Mouse (Mus musculus): ENCODE results near the gene Exosc10. TPM values are rescaled to one million over a fixed set of nuclear protein-coding genes. Genes with fewer than 3 reads are reported as not detected.

Gene Exosc10
- polyA plus RNA-seq (2017; shearing (Covaris generic)) = 91.6 TPM

DNA sequence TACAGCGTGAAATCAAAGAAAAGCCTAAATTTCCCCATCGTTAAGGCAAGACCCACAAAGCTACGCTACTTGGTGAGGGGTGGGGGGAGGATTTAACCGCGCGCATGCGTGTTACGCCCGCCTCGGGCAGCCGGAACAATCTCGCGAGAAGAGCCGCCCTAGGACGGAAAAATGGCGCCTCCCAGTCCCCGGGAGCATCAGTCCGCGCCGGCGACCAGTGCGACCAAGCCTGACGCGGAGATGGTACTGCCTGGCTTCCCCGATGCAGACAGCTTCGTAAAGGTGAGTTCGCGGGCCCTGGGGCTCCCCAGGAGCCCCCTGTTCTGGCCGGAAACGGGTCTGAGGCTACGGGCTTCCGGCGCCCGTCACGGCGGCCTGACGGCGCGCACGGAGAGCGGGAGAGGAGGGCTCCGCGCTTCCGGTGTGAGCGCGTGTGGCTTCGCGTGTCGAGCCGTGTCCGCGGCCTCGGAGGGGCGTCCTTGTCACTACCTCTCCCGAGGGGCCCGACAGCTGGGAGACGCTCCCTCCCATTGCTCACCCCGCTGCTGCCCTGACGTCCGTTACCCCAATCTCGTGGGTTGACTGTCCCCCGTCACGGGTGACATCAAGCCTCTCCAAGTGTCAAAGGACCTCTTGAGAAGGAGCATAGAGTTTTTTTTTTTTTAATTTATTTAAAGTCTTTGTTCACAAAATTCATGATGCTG is at the start of gene Exosc10:
Exosc10 (plus strand) TSS at position 133 of the 704 bp plus-strand sequence.

DNA sequence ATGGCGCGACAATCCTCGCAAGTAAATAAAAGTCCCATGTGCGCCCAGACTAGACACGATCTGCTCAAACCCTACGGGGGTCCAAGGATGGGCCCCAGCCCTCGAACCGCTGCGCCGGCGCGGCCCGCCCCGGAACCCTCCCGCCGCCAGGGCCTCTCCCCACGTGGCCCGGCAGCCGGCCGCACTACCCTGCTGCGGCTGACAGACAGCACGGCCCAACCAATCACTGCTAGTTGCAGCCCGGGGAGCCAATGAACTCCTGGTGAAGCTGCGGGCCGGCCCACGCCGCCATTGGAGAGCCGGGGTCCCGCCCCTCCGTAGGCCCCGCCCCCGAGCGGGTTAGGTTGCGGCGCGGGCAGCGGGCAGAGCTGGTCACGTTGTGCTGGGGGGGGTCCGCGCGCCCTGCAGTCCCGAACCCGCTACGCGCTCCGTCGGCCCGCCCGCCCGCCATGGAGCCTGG is 33.0 kb downstream of the Exosc10 start, which contains the start of gene Srm:
Srm (plus strand) TSS at position 333 of the 460 bp plus-strand sequence.

DNA sequence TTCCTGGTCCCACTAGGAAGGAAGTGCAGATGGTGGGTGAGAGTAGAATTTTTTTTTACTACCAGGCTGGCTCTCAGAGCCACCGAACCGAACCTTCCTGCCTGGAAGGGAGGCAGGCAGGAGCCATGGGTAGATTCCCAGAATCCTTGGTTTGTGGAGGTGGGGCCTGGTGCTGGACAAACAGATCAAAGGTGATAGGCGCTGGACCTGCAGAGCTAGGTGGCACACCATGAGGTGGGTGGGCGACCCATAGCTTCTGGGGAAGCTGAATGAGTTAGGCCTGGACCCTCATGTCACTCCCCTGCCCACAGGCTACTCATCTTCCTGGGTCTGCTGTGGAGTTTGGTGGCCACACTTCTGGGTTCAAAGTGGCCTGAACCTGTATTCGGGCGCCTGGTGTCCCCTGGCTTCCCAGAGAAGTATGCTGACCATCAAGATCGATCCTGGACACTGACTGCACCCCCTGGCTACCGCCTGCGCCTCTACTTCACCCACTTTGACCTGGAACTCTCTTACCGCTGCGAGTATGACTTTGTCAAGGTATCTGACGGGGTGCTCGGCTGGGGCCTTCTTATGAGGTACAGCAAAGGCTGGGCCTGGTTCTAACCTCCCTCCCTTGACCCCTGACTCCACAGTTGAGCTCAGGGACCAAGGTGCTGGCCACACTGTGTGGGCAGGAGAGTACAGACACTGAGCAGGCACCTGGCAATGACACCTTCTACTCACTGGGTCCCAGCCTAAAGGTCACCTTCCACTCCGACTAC is 44.3 kb downstream of the Exosc10 start, which contains the start of gene Masp2:
Masp2 (plus strand) TSS at position 198 of the 764 bp plus-strand sequence.

DNA sequence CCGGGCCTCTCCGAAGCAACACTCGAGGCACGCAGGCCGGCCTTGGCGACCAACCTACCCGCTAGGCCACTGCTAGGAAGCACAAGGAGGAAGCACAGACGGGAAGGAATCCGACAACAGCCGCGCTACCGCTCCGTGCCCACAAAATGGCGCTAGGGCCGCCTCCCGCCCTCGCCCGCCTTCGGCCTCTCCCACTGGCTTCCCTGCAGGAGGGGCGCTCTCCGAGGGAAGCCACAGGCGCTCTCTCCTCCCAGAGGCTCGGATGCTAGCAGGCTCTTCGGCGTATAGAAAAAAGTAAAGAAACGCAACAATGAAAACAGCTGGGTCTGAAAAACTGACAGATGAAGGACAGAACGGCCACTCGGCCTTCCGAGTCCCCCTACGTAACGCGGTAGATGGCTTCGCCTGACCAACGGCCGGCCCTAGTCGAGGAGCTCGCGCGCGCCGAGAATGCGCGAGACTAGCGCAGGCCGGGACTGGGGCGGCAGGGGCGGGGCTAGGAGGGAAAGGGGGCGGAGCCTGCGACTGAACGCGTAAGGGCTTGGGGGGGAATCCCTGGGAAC is 68.5 kb downstream of the Exosc10 start, which contains the start of gene Tardbp:
Tardbp (minus strand) TSS at position 397 of the 563 bp plus-strand sequence.

Other genes starting within 250 kb of the Exosc10 start
- gene Ubiad1, start 113.7 kb upstream of the Exosc10 start, polyA plus RNA-seq (2017; shearing (Covaris generic)) = 6.9 TPM
- gene Mtor, start 109.8 kb upstream of the Exosc10 start, polyA plus RNA-seq (2017; shearing (Covaris generic)) = 14.6 TPM
- gene Angptl7, start 58.0 kb upstream of the Exosc10 start, polyA plus RNA-seq (2017; shearing (Covaris generic)) = 0.35 TPM
- gene Srm, start 33.1 kb downstream of the Exosc10 start, polyA plus RNA-seq (2017; shearing (Covaris generic)) = 27.3 TPM
- gene Masp2, start 44.1 kb downstream of the Exosc10 start, polyA plus RNA-seq (2017; shearing (Covaris generic)) = not detected
- gene Tardbp, start 68.6 kb downstream of the Exosc10 start, polyA plus RNA-seq (2017; shearing (Covaris generic)) = 230 TPM
- not detected for gene Gm572, start 84.9 kb downstream of the Exosc10 start, polyA plus RNA-seq (2017; shearing (Covaris generic))
- 11.1 TPM for gene Casz1, start 246.0 kb downstream of the Exosc10 start, polyA plus RNA-seq (2017; shearing (Covaris generic))